In the genomic region with DNA sequence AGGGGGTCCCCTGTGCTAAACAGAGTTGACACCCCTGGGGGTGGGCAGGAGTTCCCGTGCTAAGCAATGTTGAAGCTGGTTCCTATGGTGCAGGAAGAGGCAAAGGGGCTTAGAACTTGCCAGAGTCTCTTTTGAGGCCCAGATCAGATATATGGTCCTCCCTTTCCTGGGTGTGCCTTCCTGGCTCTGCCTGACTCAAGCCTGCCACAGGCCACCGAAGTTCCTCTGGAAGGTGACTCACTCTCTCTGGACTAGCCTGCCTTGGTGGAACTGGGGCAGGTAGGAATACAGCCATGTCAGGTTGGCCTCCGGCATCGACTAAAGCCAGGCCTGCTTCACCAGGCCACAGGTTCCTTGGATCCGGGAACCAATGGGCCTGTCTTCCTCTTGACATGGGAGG, we compare ENCODE assay signal across 26 mouse cellular contexts. TPM values are rescaled to one million over a fixed set of nuclear protein-coding genes. Genes with fewer than 3 reads are reported as not detected.
A peak's percentile ranks its signal among the peaks of the same experiment; 100 is the strongest.
DNase-seq lines count a peak whose midpoint lies in the region; ATAC-seq and TF ChIP-seq lines count a peak whose summit lies in the region.
"Had no signal": no experiment of that assay in that cellular context is flagged by ENCODE, and none has a peak within 500 bp of the region (broad histone marks: within the 10 kb centered on the region; RNA-seq: fewer than 3 reads in every experiment).

No protein-coding gene starts in this region.

- peak; percentile 39 for DNase-seq in 3134 (ENCODE audit: extremely low read depth, insufficient read length, low spot score)
- DNase-seq in 3T3-L1 (ENCODE audit: low read depth, low spot score) = peak; percentile 42
- peak; percentile 69 for DNase-seq in MEL (ENCODE audit: low read depth, low spot score)
- DNase-seq in stomach, postnatal 0 days (ENCODE audit: low spot score) = peak; percentile 62
- no peak for DNase-seq in kidney, adult 18-20 months
- DNase-seq in kidney, postnatal 4 days = no peak
- DNase-seq in adrenal gland, postnatal 36 days = no peak
- DNase-seq: adrenal gland, adult 2 months; adrenal gland, postnatal 10 days; adrenal gland, postnatal 25 days; B cell, adult 2 months; cerebellum, adult 11-12 months; cerebellum, adult 2 months; cerebellum, adult 9-10 months; cerebellum, postnatal 10 days; cerebellum, postnatal 36 days; embryo, embryonic 11 days had no signal

- WGBS in stomach, postnatal 0 days = 64% methylated on average over 5 of the region's 5 CpGs

- no peak overlapping the region for H3K4me3 ChIP-seq in MEL (ENCODE audit: control insufficient read depth in 1 of 2, insufficient read depth in 1 of 2, low read depth in 2 of 2, low read length in 2 of 2)
- no peak overlapping the region for H3K4me3 ChIP-seq in stomach, postnatal 0 days (ENCODE audit: low read depth, low read length)
- H3K4me3 ChIP-seq: embryonic facial prominence, embryonic 13.5 days; embryonic facial prominence, embryonic 15.5 days; erythroblast, embryonic 14.5 days; forebrain, embryonic 10.5 days; forebrain, embryonic 12.5 days had no signal

- no peak; a peak in 1 of 4 replicates for TF ChIP-seq EP300 in MEL (IDR thresholded peaks at IDR 0.05; ENCODE audit: low read depth in 1 of 2, low read length in 2 of 2)
- no peak for TF ChIP-seq EP300 in stomach, postnatal 0 days (optimal IDR thresholded peaks at IDR 0.05)

- no peak overlapping the region for H3K27ac ChIP-seq in MEL (ENCODE audit: control insufficient read depth, low read depth, low read length)
- peak overlapping the region; percentile 70 for H3K27ac ChIP-seq in stomach, postnatal 0 days (replicated peaks)
- H3K27ac ChIP-seq: embryonic facial prominence, embryonic 13.5 days; embryonic facial prominence, embryonic 15.5 days; forebrain, embryonic 10.5 days; forebrain, embryonic 12.5 days had no signal

- no peak for TF ChIP-seq RAD21 in MEL (IDR thresholded peaks at IDR 0.05; ENCODE audit: low read depth, low read length)

- 0 out of 2 replicates have a peak, but pooled peaks have one; percentile 43 for ATAC-seq in stomach, postnatal 0 days (ENCODE audit: low FRiP score, low TSS enrichment)
- ATAC-seq: CD4-positive, CD25-positive, alpha-beta regulatory T cell, adult 4 months; forebrain, embryonic 14.5 days; forebrain, embryonic 16.5 days had no signal

- H3K9ac ChIP-seq in MEL (ENCODE audit: control insufficient read depth, low read depth, low read length, poor library complexity, severe bottlenecking) = no peak overlapping the region
- no peak overlapping the region for H3K9ac ChIP-seq in stomach, postnatal 0 days (ENCODE audit: low read length)
- H3K9ac ChIP-seq: embryonic facial prominence, embryonic 13.5 days; embryonic facial prominence, embryonic 15.5 days; forebrain, embryonic 12.5 days had no signal

- H3K9me3 ChIP-seq in MEL (replicated peaks; ENCODE audit: insufficient read depth, low read length) = no peaks in the 10 kb centered on the region
- H3K9me3 ChIP-seq in stomach, postnatal 0 days (ENCODE audit: control insufficient read depth, low read length) = no peaks in the 10 kb centered on the region
- H3K9me3 ChIP-seq: embryonic facial prominence, embryonic 13.5 days; embryonic facial prominence, embryonic 15.5 days; forebrain, embryonic 10.5 days; forebrain, embryonic 12.5 days; G1E had no signal

- TF ChIP-seq POLR2A in MEL (IDR thresholded peaks at IDR 0.05; ENCODE audit: control insufficient read depth in 1 of 2, insufficient read depth in 1 of 2, low read depth in 1 of 2, low read length in 2 of 2, poor library complexity in 1 of 2) = no peak

- no peaks in the 10 kb centered on the region; the same call in 1 of the 2 replicates for H3K79me2 ChIP-seq in MEL (ENCODE audit: control insufficient read depth, insufficient read depth, low read length, poor library complexity)

- peaks cover 9 to 20% of the 10 kb centered on the region in 2 experiments for H3K4me1 ChIP-seq in MEL (ENCODE audit: control insufficient read depth in 1 of 2, insufficient read depth in 2 of 2, low read length in 2 of 2)
- H3K4me1 ChIP-seq in stomach, postnatal 0 days (replicated peaks; ENCODE audit: control insufficient read depth, insufficient read depth) = no peaks in the 10 kb centered on the region; the same call in 1 of the 2 replicates

- H3K27me3 ChIP-seq in MEL (ENCODE audit: control insufficient read depth in 1 of 2, insufficient read depth in 2 of 2, low read length in 2 of 2) = no peaks in the 10 kb centered on the region
- no peaks in the 10 kb centered on the region for H3K27me3 ChIP-seq in stomach, postnatal 0 days (ENCODE audit: control insufficient read depth, insufficient read depth, low read length)
- H3K27me3 ChIP-seq: embryonic facial prominence, embryonic 13.5 days had no signal

- TF ChIP-seq CTCF in MEL (IDR thresholded peaks at IDR 0.05 in 2 of 3, conservative IDR thresholded peaks at IDR 0.05 in 1 of 3; ENCODE audit: control insufficient read depth in 1 of 3, insufficient read depth in 1 of 3, low read depth in 2 of 3, low read length in 3 of 3, poor library complexity in 1 of 3, severe bottlenecking in 1 of 3) = no peak
- no peak for TF ChIP-seq CTCF in stomach, postnatal 0 days (IDR thresholded peaks at IDR 0.05; ENCODE audit: low read depth)

- H3K36me3 ChIP-seq in MEL (ENCODE audit: control insufficient read depth in 1 of 2, insufficient read depth in 2 of 2, low read length in 2 of 2) = peaks cover 0 to 5% of the 10 kb centered on the region in 2 experiments; a peak in 2 of 4 replicates
- no peaks in the 10 kb centered on the region for H3K36me3 ChIP-seq in stomach, postnatal 0 days (ENCODE audit: control insufficient read depth, insufficient read depth, low read length)
- H3K36me3 ChIP-seq: embryonic facial prominence, embryonic 13.5 days; embryonic facial prominence, embryonic 15.5 days; forebrain, embryonic 10.5 days; forebrain, embryonic 12.5 days; G1E had no signal

- H3K4me2 ChIP-seq in stomach, postnatal 0 days (replicated peaks; ENCODE audit: low read depth) = no peak overlapping the region
- H3K4me2 ChIP-seq: embryonic facial prominence, embryonic 13.5 days; embryonic facial prominence, embryonic 15.5 days; forebrain, embryonic 12.5 days had no signal

TF ChIP-seq in MEL, 35 proteins besides CTCF, POLR2A, EP300 and RAD21:
- TF ChIP-seq SIN3A (IDR thresholded peaks at IDR 0.05; ENCODE audit: low read length) (no peak), TBP (IDR thresholded peaks at IDR 0.05; ENCODE audit: low read depth, low read length) (0 out of 2 replicates have a peak, but pooled peaks have one; percentile 25), GATA1 (IDR thresholded peaks at IDR 0.05; ENCODE audit: low read depth, low read length) (peak; percentile 43; the same call in 1 of the 2 replicates)

RNA-seq across cellular contexts. Expression of a gene that starts 38.6 kb away (rescaled TPM):
- 7.6 and 7.7 TPM in 2 replicates for total RNA-seq in MEL (2012; rRNA removed)
- polyA plus RNA-seq in MEL (2012; ENCODE audit: insufficient read depth in 1 of 2, insufficient read length in 2 of 2, low read depth in 1 of 2, low replicate concordance in 2 of 2, missing spikeins in 1 of 2) = 10 to 100 TPM in 1 of 2 experiments, not detected in 1; 42.6 TPM
- polyA plus RNA-seq in stomach, postnatal 0 days (2015; fragmentation: Nextera tagmentation; extraction: Ambion mirVana) = 70.1 and 73.0 TPM in 2 replicates
- total RNA-seq in adrenal gland, postnatal 36 days (2021) = 100 to 1,000 TPM; 102 to 123 TPM
- total RNA-seq: G1E had no signal
- polyA plus RNA-seq: G1E had no signal

Comparison
In these comparisons a context has a peak if more than half of its experiments do, and no peak if none do; other contexts are left out.
1. DNase-seq: peak in 3134 (single experiment), 3T3-L1 (single experiment), MEL (single experiment) and stomach, postnatal 0 days (single experiment); none in kidney, adult 18-20 months (single experiment), kidney, postnatal 4 days (0 of 2) and adrenal gland, postnatal 36 days (0 of 2).
2. RNA of a gene that starts 38.6 kb away (total RNA-seq): 102 to 123 TPM in adrenal gland, postnatal 36 days; 7.6 to 7.7 TPM in MEL; every median in the first group is over 10 times any median in the second.